Mouse (Mus musculus): ENCODE results near the gene Rspo1.
A peak's percentile ranks its signal among the peaks of the same experiment; 100 is the strongest.
"Not testable (repeated sequence)": the region's sequence is repeated elsewhere in the genome, so short reads cannot be mapped to it uniquely, and the experiment has no call there.

Rspo1 gene

DNA sequence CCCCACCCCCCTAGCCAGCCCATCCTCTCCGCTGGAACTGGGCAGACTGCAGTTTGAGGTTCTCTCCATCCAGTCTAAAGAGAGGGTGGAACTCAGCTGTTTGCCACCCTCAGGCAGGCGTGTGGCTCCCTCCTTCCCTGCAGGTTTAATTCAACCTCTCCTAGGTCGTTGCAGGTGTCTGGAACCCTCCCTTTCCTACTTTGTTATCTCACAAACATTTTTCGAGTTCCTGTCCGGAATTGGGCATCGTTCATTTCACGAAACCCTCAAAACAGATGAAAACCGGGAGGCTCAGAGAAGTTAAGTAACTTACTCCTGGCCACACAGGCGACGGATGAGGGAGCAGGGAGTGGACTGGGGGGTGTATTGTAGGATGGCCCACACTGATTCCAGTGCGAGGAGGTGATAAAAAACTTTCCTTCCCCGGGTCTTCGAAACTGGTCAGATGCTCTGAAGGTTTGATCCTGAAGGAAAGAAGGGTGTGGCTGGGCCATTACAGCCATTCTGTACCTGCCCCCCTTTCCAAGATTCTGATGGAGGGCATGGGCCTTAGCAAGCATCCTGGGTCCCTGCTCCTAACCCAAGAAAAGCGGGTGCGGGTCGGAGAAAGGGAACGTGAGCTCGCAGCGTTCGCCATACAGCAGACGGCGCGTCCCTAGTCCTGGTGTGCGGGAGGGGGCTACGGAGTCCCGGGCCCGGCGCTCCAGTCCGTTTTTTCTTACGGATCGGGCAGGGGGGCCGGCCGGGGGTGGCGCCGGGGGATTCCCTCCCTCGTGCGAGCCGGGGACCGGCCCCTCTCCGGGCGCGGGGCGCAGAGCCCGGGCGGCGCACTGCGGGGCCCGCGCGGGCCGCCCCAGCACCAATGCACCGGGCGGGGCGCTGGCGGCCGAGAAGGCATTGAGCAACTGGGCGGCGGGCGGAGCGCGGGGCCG, at the start of gene Rspo1:
Gene Rspo1 (plus strand): TSS at position 760 of the 932 bp plus-strand sequence.
- DNase-seq (ENCODE audit: low read depth) = no peak

DNA sequence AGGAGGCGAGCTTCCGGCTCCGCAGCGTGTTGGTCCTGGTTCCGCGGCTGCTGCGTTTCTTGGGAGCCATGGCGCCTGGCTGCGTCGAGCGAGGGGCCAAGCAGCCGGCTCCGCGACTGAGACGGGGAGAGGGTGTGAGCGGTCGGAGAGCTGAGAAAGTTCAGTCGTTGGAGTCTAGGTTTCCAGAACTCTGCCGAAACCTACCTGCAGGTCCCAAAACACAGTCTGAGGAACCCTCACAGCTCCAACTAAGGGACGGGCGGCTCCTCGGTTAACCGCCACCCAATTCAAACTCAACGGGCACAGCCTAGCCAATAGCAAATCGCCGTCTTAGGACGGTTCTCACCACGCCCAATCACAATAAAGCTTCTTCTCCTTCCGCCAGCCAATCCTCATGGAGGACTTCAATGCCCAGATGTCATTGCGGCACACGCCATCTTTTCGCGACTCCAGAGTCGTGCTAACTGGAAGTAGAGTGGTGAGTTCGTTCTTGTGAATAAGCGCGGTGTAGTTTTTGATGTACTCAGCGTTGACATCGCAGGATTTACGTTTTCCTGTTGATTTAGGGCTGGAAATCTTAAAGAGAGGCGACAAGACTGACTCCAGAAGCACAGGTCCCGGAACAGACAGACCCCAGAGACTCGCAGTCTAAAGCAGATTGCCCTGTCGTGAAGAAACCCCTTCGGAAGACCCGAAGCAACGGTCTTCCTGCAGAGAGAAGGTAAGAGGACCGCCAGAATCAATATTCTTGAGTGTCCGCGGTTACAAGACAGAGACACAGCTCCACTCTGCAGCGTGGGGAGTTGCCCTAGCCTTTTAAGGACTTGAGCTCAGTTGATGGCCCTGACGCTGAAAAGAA, 49.4 kb upstream of the Rspo1 start, which contains the start of gene 9930104L06Rik:
Gene 9930104L06Rik (plus strand): TSS at position 436 of the 859 bp plus-strand sequence.
- DNase-seq (ENCODE audit: low read depth) = peak; percentile 96

DNA sequence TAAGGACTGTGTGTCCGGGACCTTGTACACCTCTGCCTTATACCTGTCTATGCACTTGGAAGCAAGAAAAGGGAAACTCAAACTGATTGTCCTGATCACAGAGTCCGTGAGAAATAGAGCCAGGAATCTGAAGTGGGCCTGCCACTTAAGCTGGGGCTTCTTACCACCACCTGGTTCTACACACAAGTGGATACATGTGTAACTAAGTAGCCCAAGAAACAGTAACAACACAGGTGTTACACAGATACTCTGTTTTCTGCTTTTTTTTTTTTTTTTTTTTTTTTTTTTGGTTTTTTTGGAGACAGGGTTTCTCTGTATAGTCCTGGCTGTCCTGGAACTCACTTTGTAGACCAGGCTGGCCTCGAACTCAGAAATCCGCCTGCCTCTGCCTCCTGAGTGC, 47.0 kb upstream of the Rspo1 start, which contains the start of gene Cdca8:
Gene Cdca8 (minus strand): TSS at position 101 of the 400 bp plus-strand sequence.
- DNase-seq (ENCODE audit: low read depth) = not testable (repeated sequence)

DNA sequence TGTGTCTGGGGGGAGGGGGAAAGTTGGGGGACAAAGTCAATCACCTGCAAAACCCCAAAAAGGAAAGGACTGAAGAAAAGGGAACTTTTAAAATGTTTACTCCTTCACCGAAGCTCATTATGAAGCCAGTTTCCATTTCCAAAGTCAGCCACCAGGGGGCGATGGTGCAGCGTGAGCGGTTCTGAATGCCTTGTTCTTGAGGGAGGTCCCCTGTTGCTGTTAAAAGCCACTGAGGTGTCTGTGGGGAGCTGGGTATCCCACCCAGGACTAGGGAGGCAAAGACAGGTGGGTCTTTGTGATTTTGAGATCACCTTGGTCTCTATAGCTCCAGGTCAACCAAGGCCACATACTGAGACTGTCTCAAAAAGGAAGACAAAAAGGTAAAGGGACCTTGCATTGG, 43.2 kb upstream of the Rspo1 start:
- peak; percentile 81 for DNase-seq (ENCODE audit: low read depth)

DNA sequence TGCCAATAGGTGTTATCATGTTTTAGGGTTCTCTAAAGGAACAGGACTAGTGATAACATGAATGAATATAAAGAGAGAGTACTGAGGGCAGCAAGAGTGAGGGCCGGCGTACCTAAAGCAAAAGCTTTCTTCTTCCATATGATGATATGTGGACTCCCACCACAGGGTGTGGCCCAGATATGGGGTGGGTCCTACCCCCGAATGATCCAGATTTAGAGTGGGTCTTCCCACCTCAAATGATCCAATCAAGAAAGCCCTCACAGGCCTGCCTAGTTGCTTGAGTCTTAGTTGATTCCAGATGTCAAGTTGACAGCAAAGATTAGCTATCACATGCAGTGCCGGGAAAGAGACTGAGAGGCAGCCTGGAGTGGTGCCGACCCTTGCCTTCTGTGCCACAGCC, 42.4 kb upstream of the Rspo1 start:
- no peak for DNase-seq (ENCODE audit: low read depth)

DNA sequence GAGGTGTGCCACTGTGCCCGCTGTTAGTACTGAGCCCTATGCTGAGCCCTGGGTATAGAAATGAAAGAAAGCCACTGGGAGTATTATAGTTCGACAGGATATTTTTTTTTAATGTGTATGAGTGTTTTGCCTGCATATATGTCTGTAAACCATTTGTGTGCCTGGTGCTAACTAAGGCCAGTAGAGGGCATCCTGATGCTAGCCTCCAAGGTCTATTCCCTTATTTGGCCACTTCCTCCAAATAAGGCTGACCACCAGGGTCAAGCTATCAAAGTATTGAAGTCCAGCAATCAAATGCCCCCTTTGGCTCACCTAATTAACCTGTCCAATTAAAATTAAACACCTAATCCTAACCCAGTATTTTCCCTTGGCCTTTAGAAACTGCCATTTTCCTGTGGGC, 41.3 kb upstream of the Rspo1 start:
- DNase-seq (ENCODE audit: low read depth) = no peak

DNA sequence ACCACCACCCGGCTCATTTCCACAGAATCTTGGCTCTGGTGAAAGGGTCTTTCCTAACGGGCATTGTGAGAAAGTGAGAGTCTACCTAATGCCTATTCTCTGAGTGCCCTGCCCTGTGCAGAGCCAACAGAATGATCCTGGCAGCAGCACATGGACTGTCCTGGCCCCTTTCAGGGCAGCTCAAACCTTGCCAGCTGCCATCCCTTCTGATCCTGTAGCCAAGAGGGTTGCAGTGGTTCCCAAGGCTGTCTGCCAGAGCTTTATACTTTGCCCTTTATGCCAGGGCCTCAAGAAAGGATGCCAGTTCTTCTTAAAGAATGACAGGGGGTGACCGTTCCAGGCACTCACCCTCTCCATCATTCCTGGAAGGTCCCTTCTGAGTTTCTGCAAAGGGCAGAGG, 36.7 kb upstream of the Rspo1 start:
- no peak for DNase-seq (ENCODE audit: low read depth)

DNA sequence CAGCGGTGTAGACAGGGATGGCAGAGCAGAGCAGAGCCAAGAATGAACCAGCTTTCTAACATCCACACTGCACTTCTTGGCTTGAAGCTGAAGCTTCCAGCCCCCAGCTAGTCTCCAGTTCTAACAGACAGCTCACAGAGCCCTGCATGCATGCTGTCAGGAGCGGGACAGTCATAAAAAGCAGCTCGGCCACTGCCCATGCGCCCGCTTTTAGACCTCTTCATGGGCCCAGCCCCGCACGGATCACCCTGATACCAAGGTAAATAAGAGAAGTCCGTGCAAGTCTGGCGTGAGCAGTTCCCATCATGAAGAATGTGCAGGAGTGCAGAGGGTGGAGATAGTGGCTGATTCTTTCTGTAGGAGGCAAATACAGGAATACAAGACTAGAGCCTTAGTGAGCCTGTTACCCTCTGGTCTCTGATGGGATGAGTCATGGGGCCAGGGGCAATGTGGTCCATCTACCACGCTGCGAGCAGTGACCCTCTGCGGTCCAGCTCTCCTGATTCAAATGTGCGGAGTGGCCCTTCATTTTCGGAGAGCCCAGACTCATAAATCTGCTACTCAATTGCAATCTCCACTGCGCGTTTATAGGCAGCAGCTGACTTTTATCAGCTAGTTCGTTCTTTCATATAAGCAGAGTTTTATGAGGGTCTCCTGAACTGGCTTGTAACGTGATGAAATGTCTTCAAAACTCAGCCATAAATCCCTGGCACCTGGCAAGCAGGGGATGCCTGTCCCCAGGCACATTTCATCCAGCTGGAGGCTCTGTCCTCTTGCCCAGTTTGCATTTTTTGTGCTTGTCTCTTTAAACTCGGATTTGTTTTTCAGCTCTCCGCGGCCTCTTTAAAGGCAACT, 35.8 kb upstream of the Rspo1 start:
- DNase-seq (ENCODE audit: low read depth) = no peak

DNA sequence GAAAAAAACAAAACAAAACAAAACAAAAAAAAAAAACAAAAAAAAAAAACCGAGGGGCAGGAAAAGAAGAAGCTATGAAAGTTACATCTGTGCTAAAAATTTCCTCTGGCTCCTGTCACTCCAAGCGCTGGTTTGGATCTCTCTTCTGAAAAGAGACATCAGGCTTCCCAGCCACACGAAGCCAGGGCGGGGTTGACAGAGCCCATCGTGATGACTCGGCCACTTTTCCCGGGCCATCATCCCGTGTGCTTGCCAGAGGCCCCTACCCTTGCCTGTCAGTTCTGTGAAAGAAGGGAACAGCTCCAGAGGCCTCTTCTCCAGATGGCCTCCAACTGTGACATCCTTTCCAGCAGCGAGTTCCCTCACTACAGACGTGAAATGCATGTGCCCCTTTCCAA, 35.2 kb upstream of the Rspo1 start:
- no peak for DNase-seq (ENCODE audit: low read depth)

DNA sequence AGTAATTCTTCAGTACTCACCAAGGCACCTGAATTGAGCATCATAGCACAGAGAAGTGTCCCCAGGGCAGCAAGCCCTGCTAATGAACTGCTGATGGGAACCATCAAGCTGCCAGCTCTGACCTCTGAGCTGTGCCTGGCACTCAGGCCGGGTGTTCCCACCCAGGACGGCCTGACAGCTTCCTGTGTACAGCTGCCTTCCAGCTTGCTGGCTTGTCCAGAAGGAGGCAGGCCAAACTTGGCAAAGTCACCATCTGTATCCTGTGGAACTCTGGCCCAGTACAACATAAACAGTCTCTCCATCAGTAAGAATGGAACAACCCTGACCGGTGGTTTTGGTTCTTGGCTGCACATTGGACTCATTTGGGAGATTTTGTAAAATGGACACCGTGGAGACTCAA, 32.7 kb upstream of the Rspo1 start:
- DNase-seq (ENCODE audit: low read depth) = no peak

DNA sequence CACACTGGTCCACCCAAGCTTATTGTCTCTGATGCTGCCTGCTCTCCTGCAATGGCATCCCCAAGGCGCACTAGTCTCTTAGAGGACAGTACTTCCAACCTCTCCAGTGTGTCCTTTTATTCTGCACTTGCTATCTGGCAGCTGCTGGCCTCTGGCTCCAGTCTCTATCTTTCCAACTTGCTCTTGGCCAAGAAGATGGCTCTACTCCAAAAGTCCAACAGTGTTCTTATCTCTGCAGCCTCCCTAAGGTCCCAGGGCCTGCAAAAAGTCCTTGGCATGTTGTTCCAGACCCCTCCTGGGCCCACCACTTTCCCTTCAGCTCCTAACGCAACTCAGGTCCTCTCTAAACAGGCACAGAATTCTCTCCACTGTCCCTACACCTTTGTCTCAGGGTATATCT, 28.9 kb upstream of the Rspo1 start:
- no peak for DNase-seq (ENCODE audit: low read depth)

DNA sequence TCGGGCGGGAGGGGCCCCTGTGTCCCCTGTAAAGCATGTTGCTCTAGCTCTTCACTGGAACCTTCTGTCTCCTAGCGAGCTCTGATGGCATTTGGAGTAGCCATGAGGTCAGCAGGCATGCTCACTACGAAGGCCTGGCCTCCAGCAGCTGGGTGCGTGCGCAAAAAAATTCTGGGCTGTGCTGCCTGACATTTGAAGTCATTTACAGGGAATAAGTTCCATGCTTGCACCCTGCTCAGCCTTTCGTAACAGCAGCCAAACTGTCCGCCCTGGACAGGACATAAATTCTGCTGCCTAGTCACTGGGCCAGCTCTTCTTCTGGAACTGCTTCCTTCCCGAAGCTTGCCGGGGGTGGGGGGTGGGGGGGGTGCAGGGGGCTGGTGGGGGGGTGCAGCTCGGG, 27.2 kb upstream of the Rspo1 start:
- no peak for DNase-seq (ENCODE audit: low read depth)

DNA sequence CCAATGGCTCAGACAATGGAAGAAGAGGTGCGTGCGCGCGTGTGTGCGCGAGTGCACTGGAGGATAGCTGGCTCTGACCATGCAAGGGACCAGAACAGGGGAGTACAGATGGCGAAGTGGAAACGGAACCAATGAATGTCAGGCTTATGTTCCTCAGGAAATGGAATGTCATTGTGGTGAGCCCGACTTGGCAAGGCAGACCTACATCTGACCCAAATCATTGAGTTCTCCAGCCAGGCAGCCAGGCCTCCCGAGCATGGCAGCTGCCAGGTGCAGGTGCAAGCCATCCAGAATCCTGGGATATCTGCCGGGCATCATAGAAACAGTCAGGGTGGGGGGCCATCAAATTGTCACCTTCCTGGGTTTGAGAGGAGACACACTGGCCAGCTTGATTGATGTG, 25.3 kb upstream of the Rspo1 start:
- DNase-seq (ENCODE audit: low read depth) = no peak

DNA sequence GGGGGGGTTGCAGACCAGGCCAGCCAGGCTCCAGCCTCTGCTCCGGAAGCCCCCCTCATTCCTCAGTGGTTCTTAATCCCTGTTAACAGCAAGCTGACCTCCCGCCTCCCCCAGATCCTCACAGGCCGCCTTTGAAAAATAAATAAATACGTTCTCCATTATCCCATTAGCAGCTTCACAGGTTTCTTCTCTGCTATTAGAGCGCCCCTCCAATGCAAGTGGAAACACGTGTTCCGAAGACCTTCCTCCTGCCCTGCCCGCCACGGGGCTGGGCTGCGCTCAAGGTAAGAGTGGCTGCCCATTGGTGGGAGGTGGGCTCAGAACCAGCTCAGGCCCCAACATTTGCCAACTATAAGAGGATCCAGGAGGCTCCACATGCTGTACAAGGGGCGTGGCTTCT, 23.7 kb upstream of the Rspo1 start:
- no peak for DNase-seq (ENCODE audit: low read depth)

DNA sequence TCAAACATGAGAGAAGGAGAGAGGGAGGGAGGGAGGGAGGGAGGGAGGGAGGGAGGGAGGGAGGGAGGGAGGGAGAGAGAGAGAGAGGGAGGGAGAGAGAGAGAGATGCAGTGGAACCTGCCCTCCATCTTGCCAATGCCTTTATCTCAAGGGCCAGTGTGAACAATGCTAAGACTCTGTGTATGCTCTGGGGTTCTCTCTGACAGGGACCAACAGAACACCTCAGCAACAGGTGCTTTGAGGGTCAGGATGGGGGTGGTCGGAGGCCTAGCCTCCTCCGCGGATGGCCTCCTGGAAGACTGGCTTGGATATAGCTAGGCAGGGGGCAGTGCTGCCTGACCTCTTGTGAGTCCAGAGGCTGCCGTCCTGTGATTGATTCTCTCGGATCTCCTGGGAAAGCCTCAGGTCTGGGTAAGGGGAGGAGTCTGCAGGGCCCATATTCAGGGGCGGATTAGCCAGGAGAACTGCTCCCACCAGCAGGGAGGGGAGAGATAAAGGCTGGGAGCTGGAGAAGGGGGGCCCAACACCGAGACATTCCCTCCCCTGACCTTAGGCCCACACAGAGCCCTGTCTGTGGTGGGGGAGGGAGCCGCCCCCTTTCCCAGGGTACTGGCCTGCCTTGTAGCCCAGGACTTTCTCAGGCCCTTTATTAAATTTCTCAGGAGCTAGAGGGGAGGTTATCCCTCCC, 21.2 kb upstream of the Rspo1 start:
- no peak for DNase-seq (ENCODE audit: low read depth)

DNA sequence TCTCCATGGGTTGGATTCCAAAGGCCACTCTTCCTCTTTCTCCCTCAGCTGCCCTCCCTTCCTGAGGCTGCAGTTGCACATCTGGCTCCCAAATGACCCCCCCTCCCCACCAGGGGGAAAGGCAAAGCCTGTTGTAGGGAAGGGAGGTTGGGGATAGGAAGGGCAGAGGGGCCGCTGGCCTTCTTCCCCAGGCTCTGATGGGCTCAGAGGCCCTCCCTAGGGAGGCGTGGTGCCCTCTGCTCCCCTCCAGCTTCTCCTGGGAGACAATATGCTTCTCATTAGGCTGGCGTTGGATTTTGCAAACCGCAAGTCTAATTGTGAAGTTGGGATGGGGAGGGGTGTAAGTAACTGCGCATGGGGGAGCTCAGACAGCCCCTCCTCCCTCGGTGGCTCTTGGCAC, 17.5 kb upstream of the Rspo1 start:
- DNase-seq (ENCODE audit: low read depth) = no peak

DNA sequence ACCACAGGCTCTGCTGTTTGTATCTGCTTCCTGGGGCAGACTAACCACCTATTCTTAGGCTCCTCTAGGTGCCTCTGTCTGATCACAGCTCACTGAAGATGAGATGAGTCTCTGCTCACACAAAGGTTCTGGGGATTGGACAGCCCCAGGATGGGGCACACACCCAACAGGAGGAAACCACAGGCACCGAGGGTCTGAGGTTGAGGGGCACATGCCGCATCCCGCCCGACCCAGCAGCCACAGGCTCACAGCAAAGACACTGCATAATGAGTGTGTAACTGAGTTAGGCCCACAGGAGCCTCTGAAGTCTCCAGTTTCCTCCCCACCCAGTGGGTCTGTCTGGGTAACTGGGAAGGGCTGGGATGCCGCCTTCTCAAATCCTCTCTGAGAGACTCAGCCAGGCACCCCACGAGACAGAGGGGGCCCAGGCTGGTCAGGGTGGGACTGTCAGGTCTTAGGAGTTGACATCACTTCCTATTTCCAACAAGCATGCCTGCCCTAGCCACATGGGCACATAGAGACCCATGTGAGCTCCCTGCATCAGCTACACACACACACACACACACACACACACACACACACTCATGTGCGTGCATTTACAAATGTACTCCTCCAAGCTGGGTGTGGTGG, 16.9 kb upstream of the Rspo1 start:
- DNase-seq (ENCODE audit: low read depth) = no peak

DNA sequence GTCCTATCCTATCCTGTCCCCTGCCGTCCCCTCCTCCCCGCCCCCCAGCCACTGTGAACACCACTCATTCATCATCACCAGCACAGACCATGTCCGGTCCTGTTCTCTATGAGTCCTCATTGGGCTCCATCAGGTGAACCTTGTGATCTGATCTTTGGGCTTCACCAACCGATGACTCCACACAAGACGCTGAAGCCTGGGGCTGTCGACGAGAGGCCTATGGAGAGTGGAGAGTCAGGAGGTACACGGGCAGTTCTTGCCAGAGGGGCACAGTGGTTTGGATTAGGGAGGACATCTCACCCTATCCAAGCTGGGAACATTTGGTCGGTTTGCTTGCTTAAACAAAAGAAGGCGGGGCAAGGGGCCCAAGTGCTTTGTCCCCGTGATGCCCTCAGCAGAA, 16.0 kb upstream of the Rspo1 start:
- DNase-seq (ENCODE audit: low read depth) = no peak

DNA sequence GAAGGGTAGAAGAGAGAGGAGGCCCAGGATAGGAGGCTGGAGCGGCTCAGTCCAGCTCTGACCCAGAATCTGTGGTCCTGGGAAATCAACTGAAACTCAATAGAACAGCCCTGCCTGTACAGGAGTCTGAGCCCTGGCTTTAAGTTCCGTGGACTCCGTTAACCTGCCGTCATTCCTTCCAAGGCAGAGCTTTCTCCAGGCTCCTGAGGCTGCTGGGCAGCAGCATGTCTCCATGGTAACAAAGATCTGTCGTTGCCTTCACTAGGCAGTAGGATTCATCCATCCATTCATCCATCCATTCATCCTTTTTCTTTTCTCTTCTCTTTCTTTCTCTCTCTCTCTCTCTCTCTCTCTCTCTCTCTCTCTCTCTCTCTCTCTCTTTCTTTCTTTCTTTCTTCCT, 15.6 kb upstream of the Rspo1 start:
- no peak for DNase-seq (ENCODE audit: low read depth)

DNA sequence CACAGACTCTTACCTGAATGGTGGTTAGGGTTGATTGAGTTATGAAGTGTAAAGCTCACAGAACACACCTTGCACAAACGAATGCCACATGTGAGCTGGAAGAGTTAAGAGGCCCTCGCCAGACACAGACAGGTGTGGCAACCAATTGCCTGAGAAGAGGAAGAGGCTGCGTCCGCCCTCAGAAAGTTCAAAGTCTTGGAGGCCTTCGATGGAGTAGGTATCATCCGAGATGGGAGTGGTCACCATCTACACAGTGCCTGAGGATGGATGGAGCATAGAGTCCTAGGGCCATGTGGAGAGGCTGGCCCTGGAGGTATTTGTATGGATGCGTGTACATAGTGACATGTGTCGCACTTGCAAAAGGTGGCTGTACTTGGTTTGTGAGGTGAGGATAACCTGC, 15.1 kb upstream of the Rspo1 start:
- DNase-seq (ENCODE audit: low read depth) = no peak

DNA sequence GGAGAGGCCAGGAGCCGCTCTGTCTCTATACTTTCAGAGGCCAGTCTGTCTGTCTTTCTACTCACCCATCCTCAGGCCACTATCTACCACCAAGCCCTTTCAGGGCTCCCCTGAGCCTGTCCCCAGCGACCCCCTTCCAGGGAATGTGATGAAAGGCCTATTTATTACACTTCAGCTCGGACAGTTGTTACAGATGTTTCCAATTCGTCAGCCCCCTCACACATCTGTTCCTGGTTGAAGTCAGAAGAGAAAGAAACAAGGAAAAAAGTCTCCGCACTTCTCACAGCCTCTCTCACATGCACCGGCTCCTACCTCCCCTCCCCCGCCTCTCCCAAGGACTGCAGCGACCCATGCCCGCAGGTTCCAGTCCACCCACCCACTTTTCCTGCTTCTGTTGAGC, 13.9 kb upstream of the Rspo1 start:
- no peak for DNase-seq (ENCODE audit: low read depth)

Measured in c-Kit-positive CD71-negative TER-119-negative erythroid progenitor cells, embryonic 14.5 days (primary cell).